Mouse (Mus musculus) left cerebral cortex, postnatal 10 days (tissue): ENCODE data around the gene Chst2. TPM values are rescaled to one million over a fixed set of nuclear protein-coding genes. Genes with fewer than 3 reads are reported as not detected.

Experiments used
- DNase-seq, 2 experiments: peaks; one replicate each; pipeline ENCODE4 v3.0.0; 2021 to 2022; ENCODE audit warnings: low spot score in 2 of 2, mixed read lengths in 1 of 2; ENCODE audit errors: extremely low spot score in 1 of 2
- intact Hi-C: fragments of 180-260 bp; cut with DNase I; formaldehyde crosslinking; loops from one replicate; pipeline ENCODE4 v1.15.1; 2025
- total RNA-seq, 2 experiments: library from RNA; stranded (reverse); gene quantifications; 2 replicates each; pipeline ENCODE4 v1.2.3; 2021

The Chst2 gene
- total RNA-seq, 2 experiments from 2014 or later: 95.4 to 105 TPM

GRCm38 (mm10) chr9:95375966-95376365 is 30.6 kb downstream of the Chst2 start:
- no peak for DNase-seq
- intact Hi-C loops: no loop called here

GRCm38 (mm10) chr9:95375336-95375735 is 31.2 kb downstream of the Chst2 start:
- intact Hi-C loops: no loop called here
- DNase-seq: no peak

GRCm38 (mm10) chr9:95373741-95374140 is 32.8 kb downstream of the Chst2 start:
- intact Hi-C loops: no loop called here
- no peak for DNase-seq

GRCm38 (mm10) chr9:95365882-95366281 is 40.6 kb downstream of the Chst2 start:
- intact Hi-C loops: no loop called here
- DNase-seq: no peak

- DNase-seq: no peak
- intact Hi-C loops: no loop called here
These were observed 52.6 kb downstream of the Chst2 start for GRCm38 (mm10) chr9:95353829-95354391.

- DNase-seq: no peak
- intact Hi-C loops: no loop called here
These were observed 54.6 kb downstream of the Chst2 start for GRCm38 (mm10) chr9:95351968-95352367.

- no peak for DNase-seq
- intact Hi-C loops: no loop called here
These were observed 56.0 kb downstream of the Chst2 start for GRCm38 (mm10) chr9:95350550-95350949.

Other genes starting within 250 kb of the Chst2 start
- 10 to 100 TPM; 66.3 to 67.9 TPM for gene U2surp, start 105.3 kb upstream of the Chst2 start, total RNA-seq
- gene Paqr9, start 152.9 kb upstream of the Chst2 start, total RNA-seq: 10 to 100 TPM; 38.1 to 38.8 TPM
- gene Pcolce2, start 230.9 kb upstream of the Chst2 start, total RNA-seq: 1 to 10 TPM; 1.9 to 2.0 TPM